Mouse (Mus musculus): ENCODE data around the gene Gm10447. TPM values are rescaled to one million over a fixed set of nuclear protein-coding genes. Genes with fewer than 3 reads are reported as not detected.

Gene Gm10447
- polyA plus RNA-seq, 1 experiment from 2014 or later: 0.10 TPM

GRCm38 (mm10) chr11:53481088-53481730, 24.3 kb upstream of the Gm10447 start:
- Histone ChIP-seq H3K9me3 (replicated peaks; ENCODE audit: control insufficient read depth, low read length) (no peaks in the 10 kb centered on the region), H3K4me3 (replicated peaks; ENCODE audit: low read length) (no peak overlapping the region), H3K9ac (ENCODE audit: low read length) (no peak overlapping the region), H3K36me3 (ENCODE audit: control insufficient read depth, insufficient read depth, low read length) (no peaks in the 10 kb centered on the region), H3K27me3 (ENCODE audit: control insufficient read depth, insufficient read depth, low read length) (peaks cover 35% of the 10 kb centered on the region), H3K4me1 (ENCODE audit: control insufficient read depth, insufficient read depth, low read length) (peaks cover 15% of the 10 kb centered on the region), H3K4me2 (ENCODE audit: low read depth, low read length) (no peak overlapping the region), H3K27ac (ENCODE audit: low read length) (no peak overlapping the region)
- WGBS: 70% methylated on average over 4 of the region's 4 CpGs
- ATAC-seq (ENCODE audit: insufficient read depth, low FRiP score): no peak

GRCm38 (mm10) chr11:53479783-53480301, 22.9 kb upstream of the Gm10447 start, which contains the start of the genes Gm9945 and Sowaha:
Gene Gm9945, plus strand, starts transcription at chr11:53480166.
Gene Sowaha, minus strand, starts transcription at chr11:53480274.
- WGBS: 4% methylated on average over 40 of the region's 40 CpGs
- no peak within 1 kb of the TSS for H3K27ac ChIP-seq (ENCODE audit: low read length)
- H3K27me3 ChIP-seq (ENCODE audit: control insufficient read depth, insufficient read depth, low read length): peaks cover 45% of the 10 kb centered on the region
- H3K9ac ChIP-seq (ENCODE audit: low read length): peak within 1 kb of the TSS; percentile 60
- H3K9me3 ChIP-seq (replicated peaks; ENCODE audit: control insufficient read depth, low read length): no peaks in the 10 kb centered on the region
- peaks cover 15% of the 10 kb centered on the region for H3K4me1 ChIP-seq (ENCODE audit: control insufficient read depth, insufficient read depth, low read length)
- H3K36me3 ChIP-seq (ENCODE audit: control insufficient read depth, insufficient read depth, low read length): no peaks in the 10 kb centered on the region
- peak; percentile 66 for ATAC-seq (ENCODE audit: insufficient read depth, low FRiP score)
- H3K4me3 ChIP-seq (replicated peaks; ENCODE audit: low read length): peak within 1 kb of the TSS; percentile 52
- H3K4me2 ChIP-seq (ENCODE audit: low read depth, low read length): peak within 1 kb of the TSS; percentile 75

GRCm38 (mm10) chr11:53479171-53479782, 22.4 kb upstream of the Gm10447 start:
- Histone ChIP-seq H3K4me1 (ENCODE audit: control insufficient read depth, insufficient read depth, low read length) (peaks cover 15% of the 10 kb centered on the region), H3K36me3 (ENCODE audit: control insufficient read depth, insufficient read depth, low read length) (no peaks in the 10 kb centered on the region), H3K4me2 (ENCODE audit: low read depth, low read length) (peak overlapping the region; percentile 75), H3K27me3 (ENCODE audit: control insufficient read depth, insufficient read depth, low read length) (peaks cover 51% of the 10 kb centered on the region), H3K9ac (ENCODE audit: low read length) (peak overlapping the region; percentile 60), H3K9me3 (replicated peaks; ENCODE audit: control insufficient read depth, low read length) (no peaks in the 10 kb centered on the region), H3K4me3 (replicated peaks; ENCODE audit: low read length) (peak overlapping the region; percentile 52), H3K27ac (ENCODE audit: low read length) (no peak overlapping the region)
- WGBS: 1% methylated on average over 62 of the region's 62 CpGs
- peak; percentile 12; the same call in 1 of the 2 replicates for ATAC-seq (ENCODE audit: insufficient read depth, low FRiP score)

- peak overlapping the region; percentile 75 for H3K4me2 ChIP-seq (ENCODE audit: low read depth, low read length)
- no peaks in the 10 kb centered on the region for H3K9me3 ChIP-seq (replicated peaks; ENCODE audit: control insufficient read depth, low read length)
- H3K4me3 ChIP-seq (replicated peaks; ENCODE audit: low read length): peak overlapping the region; percentile 52
- H3K4me1 ChIP-seq (ENCODE audit: control insufficient read depth, insufficient read depth, low read length): peaks cover 15% of the 10 kb centered on the region
- WGBS: 5% methylated on average over 79 of the region's 79 CpGs
- peak overlapping the region; percentile 60 for H3K9ac ChIP-seq (ENCODE audit: low read length)
- H3K27me3 ChIP-seq (ENCODE audit: control insufficient read depth, insufficient read depth, low read length): peaks cover 55% of the 10 kb centered on the region
- peak; percentile 48; the same call in 1 of the 2 replicates for ATAC-seq (ENCODE audit: insufficient read depth, low FRiP score)
- H3K27ac ChIP-seq (ENCODE audit: low read length): no peak overlapping the region
- H3K36me3 ChIP-seq (ENCODE audit: control insufficient read depth, insufficient read depth, low read length): no peaks in the 10 kb centered on the region
Measured at GRCm38 (mm10) chr11:53478383-53479170, 21.7 kb upstream of the Gm10447 start.

GRCm38 (mm10) chr11:53477833-53478232, 20.9 kb upstream of the Gm10447 start:
- no peaks in the 10 kb centered on the region for H3K9me3 ChIP-seq (replicated peaks; ENCODE audit: control insufficient read depth, low read length)
- no peak overlapping the region for H3K4me2 ChIP-seq (ENCODE audit: low read depth, low read length)
- WGBS: 47% methylated on average over 7 of the region's 7 CpGs
- H3K9ac ChIP-seq (ENCODE audit: low read length): no peak overlapping the region
- no peak overlapping the region for H3K4me3 ChIP-seq (replicated peaks; ENCODE audit: low read length)
- H3K4me1 ChIP-seq (ENCODE audit: control insufficient read depth, insufficient read depth, low read length): peaks cover 15% of the 10 kb centered on the region
- no peak for ATAC-seq (ENCODE audit: insufficient read depth, low FRiP score)
- H3K27ac ChIP-seq (ENCODE audit: low read length): no peak overlapping the region
- H3K36me3 ChIP-seq (ENCODE audit: control insufficient read depth, insufficient read depth, low read length): no peaks in the 10 kb centered on the region
- H3K27me3 ChIP-seq (ENCODE audit: control insufficient read depth, insufficient read depth, low read length): peaks cover 55% of the 10 kb centered on the region

- H3K27me3 ChIP-seq (ENCODE audit: control insufficient read depth, insufficient read depth, low read length): peaks cover 59% of the 10 kb centered on the region
- WGBS: 30% methylated on average over 8 of the region's 8 CpGs
- no peak for ATAC-seq (ENCODE audit: insufficient read depth, low FRiP score)
Measured at GRCm38 (mm10) chr11:53475620-53476019, 18.7 kb upstream of the Gm10447 start.

GRCm38 (mm10) chr11:53472709-53473108, 15.8 kb upstream of the Gm10447 start:
- 71% methylated on average over 3 of the region's 3 CpGs for WGBS
- H3K4me1 ChIP-seq (ENCODE audit: control insufficient read depth, insufficient read depth, low read length): peaks cover 10% of the 10 kb centered on the region
- H3K9ac ChIP-seq (ENCODE audit: low read length): no peak overlapping the region
- no peak for ATAC-seq (ENCODE audit: insufficient read depth, low FRiP score)
- H3K27me3 ChIP-seq (ENCODE audit: control insufficient read depth, insufficient read depth, low read length): peaks cover 37% of the 10 kb centered on the region
- H3K4me2 ChIP-seq (ENCODE audit: low read depth, low read length): no peak overlapping the region
- H3K36me3 ChIP-seq (ENCODE audit: control insufficient read depth, insufficient read depth, low read length): no peaks in the 10 kb centered on the region
- H3K9me3 ChIP-seq (replicated peaks; ENCODE audit: control insufficient read depth, low read length): no peaks in the 10 kb centered on the region
- H3K27ac ChIP-seq (ENCODE audit: low read length): no peak overlapping the region
- H3K4me3 ChIP-seq (replicated peaks; ENCODE audit: low read length): no peak overlapping the region

More at GRCm38 (mm10) chr11:53475620-53476019, 18.7 kb upstream of the Gm10447 start:
- Histone ChIP-seq H3K9me3 (replicated peaks; ENCODE audit: control insufficient read depth, low read length) (no peaks in the 10 kb centered on the region), H3K4me3 (replicated peaks; ENCODE audit: low read length) (no peak overlapping the region), H3K36me3 (ENCODE audit: control insufficient read depth, insufficient read depth, low read length) (no peaks in the 10 kb centered on the region), H3K9ac (ENCODE audit: low read length) (no peak overlapping the region), H3K4me1 (ENCODE audit: control insufficient read depth, insufficient read depth, low read length) (peaks cover 16% of the 10 kb centered on the region), H3K4me2 (ENCODE audit: low read depth, low read length) (no peak overlapping the region), H3K27ac (ENCODE audit: low read length) (no peak overlapping the region)

GRCm38 (mm10) chr11:53469968-53470695, 13.2 kb upstream of the Gm10447 start, which contains the start of gene Gm9837:
Gene Gm9837, minus strand, starts transcription at chr11:53470479.
- no peak within 1 kb of the TSS for H3K27ac ChIP-seq (ENCODE audit: low read length)
- WGBS: 5% methylated on average over 29 of the region's 29 CpGs
- ATAC-seq (ENCODE audit: insufficient read depth, low FRiP score): peak; percentile 78; the same call in 1 of the 2 replicates
- peaks cover 41% of the 10 kb centered on the region for H3K27me3 ChIP-seq (ENCODE audit: control insufficient read depth, insufficient read depth, low read length)
- peak within 1 kb of the TSS; percentile 4; the same call in 1 of the 2 replicates for H3K9ac ChIP-seq (ENCODE audit: low read length)
- no peaks in the 10 kb centered on the region for H3K36me3 ChIP-seq (ENCODE audit: control insufficient read depth, insufficient read depth, low read length)
- peaks cover 17% of the 10 kb centered on the region for H3K4me1 ChIP-seq (ENCODE audit: control insufficient read depth, insufficient read depth, low read length)
- peak within 1 kb of the TSS; percentile 49 for H3K4me2 ChIP-seq (ENCODE audit: low read depth, low read length)
- no peaks in the 10 kb centered on the region for H3K9me3 ChIP-seq (replicated peaks; ENCODE audit: control insufficient read depth, low read length)
- peak within 1 kb of the TSS; percentile 27 for H3K4me3 ChIP-seq (replicated peaks; ENCODE audit: low read length)
